Mouse (Mus musculus) testis, adult 2 months (tissue): ENCODE data around the gene Gm44805. TPM values are rescaled to one million over a fixed set of nuclear protein-coding genes. Genes with fewer than 3 reads are reported as not detected.

ENCODE experiments used
- H3K27ac ChIP-seq: fragments of 200-500 bp; 2 replicates; pipeline ENCODE4 v1.5.1; 2012; ENCODE audit warnings: low read depth, low read length; ENCODE audit not compliant: control insufficient read depth, insufficient read depth
- H3K27me3 ChIP-seq: fragments of 200-500 bp; 2 replicates; pipeline ENCODE4 v1.6.1; 2012; ENCODE audit warnings: mild to moderate bottlenecking, low read length, moderate library complexity; ENCODE audit not compliant: control insufficient read depth, insufficient read depth
- H3K36me3 ChIP-seq: fragments of 200-500 bp; 2 replicates; pipeline ENCODE4 v1.6.1; 2012; ENCODE audit warnings: mild to moderate bottlenecking, low read length; ENCODE audit not compliant: control insufficient read depth, insufficient read depth
- H3K4me1 ChIP-seq: fragments of 200-500 bp; 2 replicates; pipeline ENCODE4 v1.6.1; 2012; ENCODE audit warnings: low read length; ENCODE audit not compliant: control insufficient read depth, insufficient read depth
- H3K4me3 ChIP-seq: fragments of 200-500 bp; 2 replicates; pipeline ENCODE4 v1.5.1; 2012; ENCODE audit warnings: low read depth, mild to moderate bottlenecking, low read length, moderate library complexity, mixed read lengths; ENCODE audit not compliant: control insufficient read depth
- CTCF ChIP-seq: fragments of 200-500 bp; IDR thresholded peaks from 2 replicates; pipeline ENCODE4 v1.5.1; 2012; ENCODE audit warnings: low read depth, mild to moderate bottlenecking, inconsistent platforms, low read length, moderate library complexity; ENCODE audit not compliant: control insufficient read depth, insufficient read depth, insufficient replicate concordance
- POLR2A ChIP-seq: fragments of 200-500 bp; IDR thresholded peaks from 2 replicates; pipeline ENCODE4 v1.6.1; 2012; ENCODE audit warnings: low read depth, mild to moderate bottlenecking, inconsistent platforms, low read length, moderate library complexity; ENCODE audit not compliant: control insufficient read depth
- polyA plus RNA-seq: library from polyadenylated mRNA; depleted of rRNA; stranded (reverse); fragments of >200 nt; gene quantifications from 2 replicates; pipeline ENCODE4 v1.2.3, GENCODE M21; 2012

Gene Gm44805
- polyA plus RNA-seq, 1 experiment, result not detected

DNA sequence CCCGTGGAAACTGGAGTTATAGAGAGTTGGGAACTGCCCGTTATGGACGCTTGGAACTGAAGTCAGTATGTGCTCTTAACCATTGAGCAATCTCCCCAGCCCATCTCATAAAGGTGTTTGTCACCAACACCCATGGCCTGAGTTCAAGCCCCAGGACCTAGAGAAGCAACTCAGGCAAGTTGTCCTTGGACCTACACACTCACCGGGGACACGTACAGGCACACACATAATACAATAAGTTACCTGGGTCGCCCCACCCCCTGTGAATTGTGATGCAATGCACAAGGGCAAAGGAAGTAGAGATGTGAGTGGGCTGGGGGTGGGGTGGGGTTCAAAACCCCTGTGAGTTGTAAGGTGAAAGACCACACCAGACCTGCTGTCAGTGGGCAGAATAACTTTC lies 5.3 kb upstream of the Gm44805 start:
- peaks cover 3% of the 10 kb centered on the region; the same call in 1 of the 2 replicates for H3K4me1 ChIP-seq
- no peaks in the 10 kb centered on the region for H3K36me3 ChIP-seq
- no peak for TF ChIP-seq POLR2A
- TF ChIP-seq CTCF, result no peak
- no peaks in the 10 kb centered on the region for H3K27me3 ChIP-seq
- H3K4me3 ChIP-seq, result no peak overlapping the region
- no peak overlapping the region for H3K27ac ChIP-seq

GRCm38 (mm10) chr7:19685374-19685773 lies 4.2 kb upstream of the Gm44805 start:
- no peaks in the 10 kb centered on the region for H3K27me3 ChIP-seq
- no peaks in the 10 kb centered on the region for H3K36me3 ChIP-seq
- TF ChIP-seq CTCF, result no peak
- TF ChIP-seq POLR2A, result no peak
- H3K4me3 ChIP-seq, result no peak overlapping the region
- no peak overlapping the region for H3K27ac ChIP-seq
- no peaks in the 10 kb centered on the region for H3K4me1 ChIP-seq

DNA sequence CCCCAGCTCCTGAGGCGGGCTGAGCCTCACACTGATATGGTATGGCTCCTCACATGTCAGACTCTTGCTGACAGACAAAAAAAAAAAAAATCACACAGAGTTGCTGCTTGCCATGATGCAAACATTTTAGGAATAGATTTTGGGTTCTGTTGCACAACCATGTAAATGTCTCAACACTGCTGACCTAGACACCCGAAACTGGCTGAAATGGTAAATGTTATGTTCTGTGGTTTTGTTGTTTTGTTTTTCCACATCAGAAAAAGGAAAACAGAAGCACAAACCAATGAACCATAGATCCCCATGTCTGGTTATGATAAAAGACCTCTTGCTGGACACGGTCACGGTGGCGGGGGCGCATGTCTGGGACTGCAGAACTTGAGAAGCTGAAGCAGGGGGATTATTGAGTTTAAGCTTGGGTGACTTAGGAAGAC lies 2.6 kb upstream of the Gm44805 start:
- H3K36me3 ChIP-seq, result no peaks in the 10 kb centered on the region
- no peak for TF ChIP-seq POLR2A
- TF ChIP-seq CTCF, result no peak
- H3K27ac ChIP-seq, result no peak overlapping the region
- H3K4me3 ChIP-seq, result no peak overlapping the region
- H3K4me1 ChIP-seq, result no peaks in the 10 kb centered on the region
- H3K27me3 ChIP-seq, result no peaks in the 10 kb centered on the region

- no peaks in the 10 kb centered on the region for H3K36me3 ChIP-seq
- no peaks in the 10 kb centered on the region for H3K4me1 ChIP-seq
- no peak overlapping the region for H3K4me3 ChIP-seq
- H3K27me3 ChIP-seq, result no peaks in the 10 kb centered on the region
- no peak for TF ChIP-seq POLR2A
- H3K27ac ChIP-seq, result no peak overlapping the region
These were observed 1.8 kb upstream of the Gm44805 start for GRCm38 (mm10) chr7:19682979-19683378.

DNA sequence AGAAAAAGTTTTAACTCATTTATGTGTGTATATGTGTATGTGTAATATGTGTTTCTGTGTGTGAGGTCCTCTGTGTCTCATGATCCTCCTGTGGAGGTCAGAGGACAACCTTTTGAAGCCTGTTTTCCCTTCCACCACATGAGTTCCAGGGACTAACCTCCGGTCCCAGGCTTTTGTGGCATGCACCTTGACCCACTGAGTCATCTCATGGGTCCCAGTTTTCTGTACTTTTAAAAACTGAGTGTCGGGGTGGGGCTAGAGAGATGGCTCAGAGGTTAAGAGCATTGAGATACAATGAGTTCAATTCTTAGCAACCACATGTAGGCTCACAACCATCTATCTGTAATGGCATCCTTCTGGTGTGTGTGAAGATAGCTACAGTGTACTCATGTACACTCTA lies 521 bp downstream of the Gm44805 start:
- Histone ChIP-seq H3K4me1 (no peaks in the 10 kb centered on the region), H3K36me3 (no peaks in the 10 kb centered on the region), H3K27me3 (no peaks in the 10 kb centered on the region), H3K4me3 (no peak overlapping the region), H3K27ac (no peak overlapping the region)
- TF ChIP-seq POLR2A (no peak), CTCF (no peak)

- H3K4me3 ChIP-seq, result no peak overlapping the region
- no peak overlapping the region for H3K27ac ChIP-seq
- H3K36me3 ChIP-seq, result no peaks in the 10 kb centered on the region
- no peaks in the 10 kb centered on the region for H3K4me1 ChIP-seq
- TF ChIP-seq POLR2A, result no peak
- TF ChIP-seq CTCF, result no peak
- no peaks in the 10 kb centered on the region for H3K27me3 ChIP-seq
These were observed 2.3 kb downstream of the Gm44805 start for GRCm38 (mm10) chr7:19678901-19679300.

DNA sequence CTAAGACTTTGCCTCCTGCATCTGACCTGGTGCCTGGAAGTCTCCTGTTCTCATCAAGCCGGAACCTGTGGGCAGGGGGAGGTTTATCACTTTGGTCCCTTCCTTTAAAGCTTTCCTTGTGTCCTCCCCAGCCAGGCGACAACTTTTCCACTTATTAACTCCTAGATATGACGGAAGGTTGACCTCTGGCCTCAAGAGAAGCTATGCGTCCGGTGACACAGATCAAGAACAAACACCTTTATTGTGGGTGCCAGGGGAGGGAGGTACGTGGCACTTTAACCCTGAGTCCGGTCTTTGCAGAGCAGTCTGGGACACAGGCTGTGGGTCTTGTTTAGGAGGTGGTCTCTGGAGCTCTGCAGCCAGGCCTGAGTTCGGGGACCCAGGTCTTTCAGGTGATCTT lies 3.4 kb downstream of the Gm44805 start, which contains the start of gene Apoc2:
Gene Apoc2, minus strand, starts transcription at position 70 of the 400 bp plus-strand sequence.
- TF ChIP-seq POLR2A (no peak), CTCF (no peak)
- Histone ChIP-seq H3K4me3 (no peak within 1 kb of the TSS), H3K36me3 (no peaks in the 10 kb centered on the region), H3K27me3 (no peaks in the 10 kb centered on the region), H3K4me1 (no peaks in the 10 kb centered on the region), H3K27ac (no peak within 1 kb of the TSS)

GRCm38 (mm10) chr7:19676662-19677061 lies 4.6 kb downstream of the Gm44805 start:
- Histone ChIP-seq H3K27ac (no peak overlapping the region), H3K4me1 (no peaks in the 10 kb centered on the region), H3K4me3 (no peak overlapping the region), H3K36me3 (no peaks in the 10 kb centered on the region), H3K27me3 (no peaks in the 10 kb centered on the region)
- no peak for TF ChIP-seq POLR2A
- no peak for TF ChIP-seq CTCF
